Mouse (Mus musculus): ENCODE results near the gene Lyrm1. TPM values are rescaled to one million over a fixed set of nuclear protein-coding genes. Genes with fewer than 3 reads are reported as not detected.

Gene Lyrm1
- polyA plus RNA-seq (2012; rRNA removed) = 1.5 and 1.7 TPM in 2 replicates

GRCm38 (mm10) chr7:119895639-119896512 is at the start of gene Lyrm1, which contains the start of gene Dcun1d3:
Gene Lyrm1, plus strand, starts transcription at chr7:119895861.
Gene Dcun1d3, minus strand, starts transcription at chr7:119896298.

Other genes starting within 250 kb of the Lyrm1 start
- not detected in 2 replicates for gene Acsm4, start 205.8 kb upstream of the Lyrm1 start, polyA plus RNA-seq (2012; rRNA removed)
- gene Thumpd1, start 175.1 kb upstream of the Lyrm1 start, polyA plus RNA-seq (2012; rRNA removed) = 15.8 and 17.3 TPM in 2 replicates
- gene Acsm3, start 134.9 kb upstream of the Lyrm1 start, polyA plus RNA-seq (2012; rRNA removed) = 2.1 TPM in 2 replicates
- 12.4 and 13.2 TPM in 2 replicates for gene Rexo5, start 101.9 kb upstream of the Lyrm1 start, polyA plus RNA-seq (2012; rRNA removed)
- 4.2 and 4.9 TPM in 2 replicates for gene Eri2, start 101.8 kb upstream of the Lyrm1 start, polyA plus RNA-seq (2012; rRNA removed)
- gene Dcun1d3, start 437 bp downstream of the Lyrm1 start, polyA plus RNA-seq (2012; rRNA removed) = 0.83 and 0.99 TPM in 2 replicates
- not detected in 2 replicates for gene Dnah3, start 199.4 kb downstream of the Lyrm1 start, polyA plus RNA-seq (2012; rRNA removed)
- 0.85 and 0.86 TPM in 2 replicates for gene Tmem159, start 206.5 kb downstream of the Lyrm1 start, polyA plus RNA-seq (2012; rRNA removed)
- gene Zp2, start 249.4 kb downstream of the Lyrm1 start, polyA plus RNA-seq (2012; rRNA removed) = 0.03 TPM in 1 of 2 replicates, not detected in the other

Data from liver, embryonic 14 days (tissue).